Mouse (Mus musculus): Measurements from ENCODE around the gene Loxl1. TPM values are rescaled to one million over a fixed set of nuclear protein-coding genes. Genes with fewer than 3 reads are reported as not detected.

Loxl1 gene
- total and polyA plus RNA-seq, 3 experiments: not detected

DNA sequence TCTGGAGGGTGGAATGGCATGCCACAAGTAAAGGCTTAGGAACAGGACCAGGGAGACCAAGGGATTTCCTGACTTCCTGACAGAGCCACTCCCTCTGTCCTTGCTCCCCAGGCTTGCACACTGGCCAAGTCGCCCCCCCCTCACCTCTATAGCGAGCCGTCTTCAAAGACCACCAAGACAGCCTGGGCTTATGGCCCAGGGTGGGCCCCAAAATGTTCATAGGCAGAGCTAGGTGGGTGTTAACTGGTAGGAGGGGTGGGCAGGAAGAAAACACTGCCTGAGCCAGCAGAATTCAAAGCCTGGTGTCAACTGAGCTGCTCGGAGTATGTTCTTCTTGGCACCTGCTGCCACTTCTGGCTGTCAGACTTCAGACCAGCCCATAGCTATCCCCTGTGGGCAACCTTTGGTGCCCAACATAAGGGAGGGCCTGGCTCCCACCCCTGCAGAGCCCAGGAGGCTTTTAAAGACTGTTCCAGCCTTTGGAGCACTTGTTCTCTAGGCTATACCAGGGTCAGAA is 15.0 kb downstream of the Loxl1 start:
- H3K9me3 ChIP-seq (replicated peaks): no peaks in the 10 kb centered on the region
- no peak overlapping the region for H3K4me3 ChIP-seq (ENCODE audit: low read depth, low read length)
- H3K36me3 ChIP-seq (replicated peaks): no peaks in the 10 kb centered on the region
- no peak for ATAC-seq (ENCODE audit: extremely low read depth, insufficient number of reproducible peaks, low FRiP score, poor library complexity, severe bottlenecking)
- TF ChIP-seq GATA1 (IDR thresholded peaks at IDR 0.05; ENCODE audit: borderline replicate concordance, low read length) (no peak), POLR2AphosphoS5 (IDR thresholded peaks at IDR 0.05; ENCODE audit: insufficient replicate concordance, low read depth, low read length) (no peak), GATA2 (IDR thresholded peaks at IDR 0.05; ENCODE audit: borderline replicate concordance, low read depth, low read length) (no peak), CTCF (IDR thresholded peaks at IDR 0.05; ENCODE audit: low read depth, low read length) (no peak), TAL1 (conservative IDR thresholded peaks at IDR 0.05; ENCODE audit: low read depth, low read length) (no peak)
- H3K4me1 ChIP-seq (ENCODE audit: insufficient read depth, low read depth, low read length): peaks cover 7% of the 10 kb centered on the region
- no peak for DNase-seq (ENCODE audit: low spot score)
- peaks cover 45% of the 10 kb centered on the region for H3K27me3 ChIP-seq (ENCODE audit: insufficient read depth, low read length)

DNA sequence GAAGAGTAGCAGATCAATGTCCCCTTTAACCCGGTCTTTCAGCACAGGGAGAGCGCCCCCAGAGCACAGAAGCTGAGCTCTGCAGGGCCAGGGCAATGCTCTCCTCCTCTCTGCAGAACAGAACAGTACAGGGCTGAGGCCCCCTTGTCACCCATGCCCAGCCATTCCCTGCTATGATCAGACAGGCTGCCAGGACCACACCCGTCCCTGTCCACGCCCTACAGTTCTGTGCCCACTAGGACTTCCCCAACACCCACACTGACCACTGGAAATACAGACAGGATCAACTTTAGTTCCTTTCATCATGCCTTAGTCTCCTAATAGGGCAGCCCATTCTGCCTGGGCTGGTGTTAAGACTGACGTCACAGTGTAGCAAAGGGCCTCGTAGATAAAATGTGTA is 15.9 kb downstream of the Loxl1 start:
- H3K27me3 ChIP-seq (ENCODE audit: insufficient read depth, low read length): peaks cover 46% of the 10 kb centered on the region
- DNase-seq (ENCODE audit: low spot score): no peak
- H3K4me1 ChIP-seq (ENCODE audit: insufficient read depth, low read depth, low read length): peaks cover 7% of the 10 kb centered on the region
- H3K4me3 ChIP-seq (ENCODE audit: low read depth, low read length): no peak overlapping the region
- TF ChIP-seq GATA2 (IDR thresholded peaks at IDR 0.05; ENCODE audit: borderline replicate concordance, low read depth, low read length) (no peak), CTCF (IDR thresholded peaks at IDR 0.05; ENCODE audit: low read depth, low read length) (no peak), POLR2AphosphoS5 (IDR thresholded peaks at IDR 0.05; ENCODE audit: insufficient replicate concordance, low read depth, low read length) (no peak), TAL1 (conservative IDR thresholded peaks at IDR 0.05; ENCODE audit: low read depth, low read length) (no peak), GATA1 (IDR thresholded peaks at IDR 0.05; ENCODE audit: borderline replicate concordance, low read length) (no peak)
- H3K9me3 ChIP-seq (replicated peaks): no peaks in the 10 kb centered on the region
- H3K36me3 ChIP-seq (replicated peaks): no peaks in the 10 kb centered on the region
- no peak for ATAC-seq (ENCODE audit: extremely low read depth, insufficient number of reproducible peaks, low FRiP score, poor library complexity, severe bottlenecking)

DNA sequence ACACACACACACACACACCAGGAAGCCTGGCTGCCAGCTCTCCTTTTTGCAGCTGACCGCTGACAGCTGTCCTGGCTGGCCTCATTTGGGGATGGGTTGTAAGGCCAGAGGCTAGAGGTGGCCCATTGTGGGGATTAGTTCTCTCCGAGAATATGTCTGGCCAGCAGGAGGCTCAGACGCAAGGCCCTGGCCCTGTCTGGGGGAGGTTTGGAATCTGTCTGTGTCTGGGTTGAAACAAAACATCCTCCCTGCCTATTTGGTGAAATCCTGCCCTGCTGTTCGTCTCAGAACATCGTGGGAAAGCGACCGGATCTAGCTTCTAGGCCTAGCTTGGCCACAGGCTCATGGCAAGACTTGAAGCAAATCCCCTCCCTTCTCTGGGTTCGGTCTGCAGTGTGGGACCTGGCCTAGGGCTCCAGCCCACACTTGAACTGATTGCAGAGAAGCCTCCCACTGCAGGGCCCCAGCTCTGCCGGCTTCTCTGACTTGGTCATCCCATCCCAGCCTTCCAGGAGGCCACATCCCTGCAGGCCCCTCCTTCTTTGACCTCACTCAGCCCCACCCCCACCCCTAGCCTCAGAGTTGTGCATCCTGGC is 17.1 kb downstream of the Loxl1 start:
- Histone ChIP-seq H3K4me1 (ENCODE audit: insufficient read depth, low read depth, low read length) (peaks cover 7% of the 10 kb centered on the region), H3K36me3 (replicated peaks) (no peaks in the 10 kb centered on the region), H3K27me3 (ENCODE audit: insufficient read depth, low read length) (peaks cover 52% of the 10 kb centered on the region), H3K9me3 (replicated peaks) (no peaks in the 10 kb centered on the region), H3K4me3 (ENCODE audit: low read depth, low read length) (no peak overlapping the region)
- ATAC-seq (ENCODE audit: extremely low read depth, insufficient number of reproducible peaks, low FRiP score, poor library complexity, severe bottlenecking) (no peak), DNase-seq (ENCODE audit: low spot score) (no peak)
- TF ChIP-seq CTCF (IDR thresholded peaks at IDR 0.05; ENCODE audit: low read depth, low read length) (no peak), POLR2AphosphoS5 (IDR thresholded peaks at IDR 0.05; ENCODE audit: insufficient replicate concordance, low read depth, low read length) (no peak), GATA1 (IDR thresholded peaks at IDR 0.05; ENCODE audit: borderline replicate concordance, low read length) (no peak), TAL1 (conservative IDR thresholded peaks at IDR 0.05; ENCODE audit: low read depth, low read length) (no peak), GATA2 (IDR thresholded peaks at IDR 0.05; ENCODE audit: borderline replicate concordance, low read depth, low read length) (no peak)

DNA sequence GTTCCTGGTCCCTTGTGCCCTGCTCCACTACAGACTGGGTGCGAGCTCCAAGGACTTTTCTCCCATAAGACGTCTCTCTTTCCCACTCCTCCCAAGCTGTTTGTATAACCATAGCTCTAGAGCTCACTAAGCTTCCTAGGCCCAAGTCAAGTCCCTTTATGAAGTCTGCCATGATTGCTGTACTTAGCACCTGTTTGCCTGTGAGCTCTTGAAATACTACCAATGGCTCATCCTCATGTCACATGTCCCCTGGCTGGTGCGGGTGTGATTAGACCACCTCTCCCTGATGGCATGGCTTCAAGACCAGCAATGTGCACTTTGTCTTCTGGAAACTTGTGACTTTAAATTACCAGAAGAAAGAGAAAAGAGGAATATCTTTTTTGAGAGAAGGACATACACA is 17.6 kb downstream of the Loxl1 start:
- Histone ChIP-seq H3K9me3 (replicated peaks) (no peaks in the 10 kb centered on the region), H3K4me3 (ENCODE audit: low read depth, low read length) (no peak overlapping the region), H3K4me1 (ENCODE audit: insufficient read depth, low read depth, low read length) (peaks cover 7% of the 10 kb centered on the region), H3K27me3 (ENCODE audit: insufficient read depth, low read length) (peaks cover 57% of the 10 kb centered on the region), H3K36me3 (replicated peaks) (no peaks in the 10 kb centered on the region)
- no peak for DNase-seq (ENCODE audit: low spot score)
- no peak for ATAC-seq (ENCODE audit: extremely low read depth, insufficient number of reproducible peaks, low FRiP score, poor library complexity, severe bottlenecking)
- TF ChIP-seq GATA2 (IDR thresholded peaks at IDR 0.05; ENCODE audit: borderline replicate concordance, low read depth, low read length) (no peak), TAL1 (conservative IDR thresholded peaks at IDR 0.05; ENCODE audit: low read depth, low read length) (no peak)

DNA sequence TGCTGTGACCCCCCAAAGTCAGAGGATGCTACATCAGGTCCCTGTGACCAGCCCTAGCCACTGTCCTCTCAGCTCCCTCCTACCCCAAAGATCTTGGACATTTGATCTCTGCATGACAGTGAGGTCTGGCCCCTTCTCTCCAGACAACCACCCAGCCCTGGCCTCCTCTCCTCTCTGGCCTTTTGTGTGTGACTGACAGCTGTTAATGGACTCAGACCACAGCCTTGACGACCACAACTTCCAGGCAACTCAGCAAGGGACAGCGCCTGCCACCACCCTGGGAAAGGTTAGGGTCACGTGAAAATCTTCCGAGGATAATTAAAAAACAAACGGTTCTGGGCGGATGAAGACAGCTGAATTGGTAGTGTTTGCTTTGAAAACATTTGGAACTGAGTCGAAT is 18.5 kb downstream of the Loxl1 start:
- ATAC-seq (ENCODE audit: extremely low read depth, insufficient number of reproducible peaks, low FRiP score, poor library complexity, severe bottlenecking) (no peak), DNase-seq (ENCODE audit: low spot score) (no peak)
- Histone ChIP-seq H3K4me3 (ENCODE audit: low read depth, low read length) (no peak overlapping the region), H3K27me3 (ENCODE audit: insufficient read depth, low read length) (peaks cover 60% of the 10 kb centered on the region), H3K9me3 (replicated peaks) (no peaks in the 10 kb centered on the region), H3K36me3 (replicated peaks) (no peaks in the 10 kb centered on the region), H3K4me1 (ENCODE audit: insufficient read depth, low read depth, low read length) (peaks cover 7% of the 10 kb centered on the region)
- TF ChIP-seq GATA2 (IDR thresholded peaks at IDR 0.05; ENCODE audit: borderline replicate concordance, low read depth, low read length): no peak
- no peak for TF ChIP-seq POLR2AphosphoS5 (IDR thresholded peaks at IDR 0.05; ENCODE audit: insufficient replicate concordance, low read depth, low read length)
- no peak for TF ChIP-seq CTCF (IDR thresholded peaks at IDR 0.05; ENCODE audit: low read depth, low read length)
- TF ChIP-seq GATA1 (IDR thresholded peaks at IDR 0.05; ENCODE audit: borderline replicate concordance, low read length): no peak
- no peak for TF ChIP-seq TAL1 (conservative IDR thresholded peaks at IDR 0.05; ENCODE audit: low read depth, low read length)

DNA sequence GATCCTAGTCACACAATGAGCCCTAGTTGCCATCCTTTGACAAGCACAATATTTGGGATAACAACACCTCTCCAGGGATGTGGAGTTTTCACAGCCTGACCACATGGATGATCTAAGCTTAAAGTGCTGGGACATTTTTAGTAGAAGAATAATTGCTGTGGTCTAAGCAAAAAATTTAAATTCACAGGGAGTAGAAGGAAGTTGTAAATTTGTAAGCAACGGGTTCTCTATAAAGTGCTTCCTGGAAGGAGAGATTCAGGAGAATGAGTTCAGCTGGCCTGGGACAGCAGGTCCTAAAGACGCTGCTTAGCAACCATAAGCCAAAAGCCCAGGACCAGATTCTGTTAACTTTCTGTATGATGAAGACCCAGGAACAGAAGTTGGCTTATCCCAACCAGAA is 23.1 kb downstream of the Loxl1 start:
- ATAC-seq (ENCODE audit: extremely low read depth, insufficient number of reproducible peaks, low FRiP score, poor library complexity, severe bottlenecking) (no peak), DNase-seq (ENCODE audit: low spot score) (no peak)
- Histone ChIP-seq H3K4me1 (ENCODE audit: insufficient read depth, low read depth, low read length) (no peaks in the 10 kb centered on the region), H3K4me3 (ENCODE audit: low read depth, low read length) (no peak overlapping the region), H3K9me3 (replicated peaks) (no peaks in the 10 kb centered on the region), H3K27me3 (ENCODE audit: insufficient read depth, low read length) (peaks cover 70% of the 10 kb centered on the region), H3K36me3 (replicated peaks) (no peaks in the 10 kb centered on the region)
- TF ChIP-seq GATA1 (IDR thresholded peaks at IDR 0.05; ENCODE audit: borderline replicate concordance, low read length): no peak
- no peak for TF ChIP-seq TAL1 (conservative IDR thresholded peaks at IDR 0.05; ENCODE audit: low read depth, low read length)
- no peak for TF ChIP-seq CTCF (IDR thresholded peaks at IDR 0.05; ENCODE audit: low read depth, low read length)
